Mouse (Mus musculus) right cerebral cortex, postnatal 14 days (tissue): Measurements from ENCODE around the gene Etnppl.

Source experiments
- DNase-seq: peaks from one replicate; pipeline ENCODE4 v3.0.0; 2022

Gene Etnppl

DNA sequence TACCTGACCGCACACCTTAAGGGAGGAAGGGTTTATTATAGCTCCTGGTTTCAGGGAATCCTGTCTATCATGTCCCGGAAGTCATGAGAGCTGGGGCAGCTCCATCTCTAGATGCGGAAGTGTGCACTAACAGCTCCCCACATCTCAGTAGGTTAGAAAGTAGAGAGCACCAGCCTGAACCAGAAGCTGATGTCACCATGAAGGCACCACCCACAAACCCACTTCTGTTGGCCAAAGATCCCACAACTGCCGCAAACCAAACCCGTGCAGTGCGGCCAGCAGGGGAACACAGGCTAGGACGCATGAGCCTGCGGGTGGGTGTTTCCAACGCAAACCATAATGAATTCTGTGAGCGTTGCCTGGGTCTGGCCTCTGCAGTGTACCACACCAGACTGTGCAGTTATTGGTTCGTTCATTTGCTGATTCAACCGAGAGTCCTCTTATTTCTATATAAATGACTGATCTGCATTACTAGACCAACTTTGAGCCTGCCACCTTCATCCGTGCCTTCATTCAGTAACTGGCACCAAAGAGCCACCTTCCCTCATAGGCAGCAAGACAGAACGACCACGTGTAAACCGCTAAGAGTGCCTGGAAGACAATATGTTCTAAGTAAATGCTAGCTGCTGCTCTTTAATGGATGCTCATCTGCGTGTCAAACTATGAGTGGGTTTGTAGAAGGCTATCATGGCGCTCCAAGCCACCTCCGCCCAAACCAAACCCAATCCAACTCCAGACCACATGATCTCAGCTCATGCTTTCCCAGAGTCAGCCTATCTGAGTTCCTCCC is 60.6 kb downstream of the Etnppl start:
- DNase-seq, result no peak

DNA sequence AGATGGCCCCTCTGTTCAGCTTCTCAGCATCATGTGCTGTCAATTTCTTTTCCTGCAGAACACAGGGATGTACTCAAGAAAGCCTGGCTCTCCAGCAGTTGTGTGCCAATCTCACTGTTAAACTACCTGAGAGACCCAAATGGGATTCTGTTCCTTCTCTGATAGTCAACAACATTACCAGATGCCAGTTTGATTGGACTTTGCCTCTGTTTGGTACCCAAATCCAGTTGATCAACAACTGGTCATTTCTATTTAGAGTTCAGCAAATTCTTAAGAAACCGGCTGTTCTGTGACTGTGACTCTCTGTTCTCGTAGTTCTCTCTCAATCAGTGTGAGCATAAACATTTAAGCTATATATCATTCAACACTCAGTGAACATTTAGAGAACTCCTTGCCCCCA is 64.0 kb downstream of the Etnppl start:
- DNase-seq, result no peak

- no peak for DNase-seq
These were observed 64.9 kb downstream of the Etnppl start for GRCm38 (mm10) chr3:130682183-130682582.

GRCm38 (mm10) chr3:130683836-130684235 is 66.6 kb downstream of the Etnppl start:
- no peak for DNase-seq

- no peak for DNase-seq
These were observed 67.2 kb downstream of the Etnppl start for GRCm38 (mm10) chr3:130684276-130685013.

GRCm38 (mm10) chr3:130685014-130685366 is 67.7 kb downstream of the Etnppl start:
- no peak for DNase-seq

DNA sequence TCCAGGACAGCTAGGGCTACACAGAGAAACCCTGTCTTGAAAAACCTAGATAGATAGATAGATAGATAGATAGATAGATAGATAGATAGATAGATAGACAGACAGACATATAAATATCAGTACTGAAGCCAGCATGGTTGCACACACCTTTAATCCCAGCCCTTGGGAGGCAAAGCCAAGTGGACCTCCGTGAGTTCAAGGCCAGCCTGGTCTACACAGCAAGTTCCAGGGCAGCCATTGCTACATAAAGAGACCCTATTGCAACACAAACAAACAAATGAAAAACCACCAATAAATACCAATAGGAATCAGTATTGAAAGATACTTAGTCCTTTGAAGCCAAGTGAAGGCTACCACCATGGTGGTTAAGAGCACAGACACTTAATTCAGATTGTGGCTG is 69.8 kb downstream of the Etnppl start:
- DNase-seq, result no peak
